Mouse (Mus musculus) bone marrow macrophage, adult 2 months (primary cell): ENCODE results near the gene Dbx1.

Experiments used
- CTCF ChIP-seq: IDR thresholded peaks from 2 replicates; pipeline ENCODE4 v1.5.1; 2012; ENCODE audit warnings: low read depth, mild to moderate bottlenecking, low read length, moderate library complexity
- POLR2A ChIP-seq: IDR thresholded peaks from 2 replicates; pipeline ENCODE4 v1.6.1; 2012; ENCODE audit warnings: mild to moderate bottlenecking, low read depth, low read length, borderline replicate concordance

DNA sequence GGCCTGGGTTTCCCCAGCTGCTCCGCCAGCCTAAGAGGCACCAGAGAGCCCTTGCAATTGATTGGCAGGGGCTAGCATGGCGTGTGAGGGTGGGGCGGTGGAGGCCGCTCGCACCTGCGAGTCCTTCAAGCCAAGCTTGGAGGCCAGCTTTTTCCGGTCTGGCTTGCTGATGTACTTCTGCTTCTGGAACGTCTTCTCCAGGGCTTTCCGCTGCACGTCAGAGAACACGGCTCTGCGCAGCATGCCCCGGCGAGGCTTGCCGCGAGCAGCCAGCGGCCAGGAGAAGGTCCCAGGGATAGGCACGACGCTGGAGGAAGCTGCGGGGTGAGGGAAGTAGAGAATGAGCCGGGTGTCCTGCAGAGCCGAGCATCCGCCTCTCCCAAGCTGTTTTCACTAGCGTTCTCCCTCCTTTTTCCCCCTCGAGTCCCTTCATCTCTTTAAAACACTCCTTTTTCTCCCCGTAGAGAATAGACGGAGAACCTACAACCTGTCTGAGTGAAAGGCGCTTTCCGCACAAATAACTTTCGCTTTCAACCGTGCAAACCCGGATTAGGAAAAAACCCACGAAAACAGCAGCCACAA lies 3.2 kb downstream of the Dbx1 start:
- TF ChIP-seq POLR2A (no peak), CTCF (no peak)
